Mouse (Mus musculus) liver, embryonic 15.5 days (tissue): Measurements from ENCODE around the gene Dennd1c. TPM values are rescaled to one million over a fixed set of nuclear protein-coding genes. Genes with fewer than 3 reads are reported as not detected.

ENCODE experiments used
- ATAC-seq: fragments of 200-750 bp; cut with Nextera tagmentation; 2 replicates; pipeline ENCODE4 v1.8.0; 2017; ENCODE audit warnings: moderate number of reproducible peaks, mild to moderate bottlenecking, moderate library complexity; ENCODE audit not compliant: insufficient read depth
- H3K27ac ChIP-seq: fragments of 300-500 bp; sonication (generic); replicated peaks from 2 replicates; pipeline ENCODE4 v1.5.1; 2015; ENCODE audit warnings: mild to moderate bottlenecking, inconsistent platforms
- H3K27me3 ChIP-seq: fragments of 300-500 bp; sonication (generic); 2 replicates; pipeline ENCODE4 v1.6.1; 2015; ENCODE audit warnings: mild to moderate bottlenecking, inconsistent platforms
- H3K36me3 ChIP-seq: fragments of 300-500 bp; sonication (generic); replicated peaks from 2 replicates; pipeline ENCODE4 v1.6.1; 2015; ENCODE audit warnings: moderate library complexity, mild to moderate bottlenecking, inconsistent platforms
- H3K4me1 ChIP-seq: fragments of 300-500 bp; sonication (generic); replicated peaks from 2 replicates; pipeline ENCODE4 v1.6.1; 2015; ENCODE audit warnings: inconsistent platforms
- H3K4me2 ChIP-seq: fragments of 300-500 bp; sonication (generic); 2 replicates; pipeline ENCODE4 v1.6.1; 2015; ENCODE audit warnings: moderate library complexity, mild to moderate bottlenecking, inconsistent platforms
- H3K4me3 ChIP-seq: fragments of 300-500 bp; sonication (generic); replicated peaks from 2 replicates; pipeline ENCODE4 v1.5.1; 2015; ENCODE audit warnings: mild to moderate bottlenecking, inconsistent platforms
- H3K9ac ChIP-seq: fragments of 300-500 bp; sonication (generic); 2 replicates; pipeline ENCODE4 v1.6.1; 2015; ENCODE audit warnings: moderate library complexity, mild to moderate bottlenecking, inconsistent platforms
- H3K9me3 ChIP-seq: fragments of 300-500 bp; sonication (generic); replicated peaks from 2 replicates; pipeline ENCODE4 v1.6.1; 2016; ENCODE audit warnings: inconsistent platforms
- WGBS: fragments of 180-500 bp; shearing (Covaris S2); methylation state at CpG from one replicate; pipeline ENCODE4 v1.1.7; 2015; ENCODE audit warnings: mixed read lengths; ENCODE audit not compliant: insufficient replicate concordance; 5-methylcytosine and 5-hydroxymethylcytosine counted together
- polyA plus RNA-seq: library from polyadenylated mRNA; unstranded; fragments of >200 nt; fragmentation: Nextera tagmentation; extraction: Ambion mirVana; gene quantifications from 2 replicates; pipeline ENCODE4 v1.2.1, GENCODE M21; 2015

The Dennd1c gene
- polyA plus RNA-seq, 1 experiment from 2014 or later: 2.6 TPM

- 50% methylated on average over 3 of the region's 3 CpGs for WGBS
- Histone ChIP-seq H3K27me3 (peaks cover 4% of the 10 kb centered on the region; the same call in 1 of the 2 replicates), H3K27ac (no peak overlapping the region), H3K9ac (no peak overlapping the region), H3K36me3 (no peaks in the 10 kb centered on the region), H3K4me2 (no peak overlapping the region), H3K9me3 (no peaks in the 10 kb centered on the region), H3K4me3 (no peak overlapping the region), H3K4me1 (peaks cover 10% of the 10 kb centered on the region)
- no peak for ATAC-seq
Observed at GRCm38 (mm10) chr17:57094222-57094621, 15.9 kb upstream of the Dennd1c start.

DNA sequence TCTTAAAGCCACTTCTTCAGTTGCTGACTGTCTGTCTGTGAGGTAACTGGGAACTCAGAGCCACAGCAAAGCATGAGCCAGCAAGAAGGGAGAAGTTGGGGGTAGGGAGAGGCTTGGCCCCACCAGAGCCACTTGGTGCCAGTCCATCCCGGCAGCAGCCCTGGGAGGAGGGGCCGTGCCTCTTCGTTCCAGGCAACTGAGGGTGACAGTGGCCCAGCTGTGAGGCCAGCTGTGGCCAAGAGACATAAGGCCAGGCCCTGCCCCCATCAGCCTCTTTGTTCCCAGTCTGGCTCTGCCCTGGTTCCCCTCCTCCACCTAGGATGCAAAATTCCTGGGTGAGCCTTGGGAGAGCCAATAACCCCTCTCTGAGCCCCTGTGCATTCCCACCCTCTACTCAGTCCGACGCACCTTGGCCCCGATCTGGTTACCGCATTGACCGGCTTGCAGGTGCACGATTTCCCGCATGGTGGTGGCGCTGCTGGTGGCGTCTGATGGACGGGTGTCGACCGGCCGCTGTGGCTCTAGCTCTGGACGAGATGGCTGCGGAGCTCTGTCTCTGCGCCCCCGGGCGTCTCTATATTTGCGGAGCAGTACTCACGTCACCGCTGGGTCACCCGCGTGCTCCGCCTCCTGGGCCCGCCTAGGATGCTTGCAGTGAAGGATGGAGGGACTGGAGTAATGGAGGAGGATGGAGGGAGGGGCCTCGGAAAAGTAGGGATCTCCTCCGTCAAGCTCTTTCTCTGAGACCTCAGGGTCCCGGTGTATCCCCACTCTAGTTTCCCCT, 8.9 kb upstream of the Dennd1c start, which contains the start of gene Tubb4a:
TSS of gene Tubb4a (minus strand) at position 734 of the 784 bp plus-strand sequence.
- ATAC-seq: no peak
- Histone ChIP-seq H3K9me3 (no peaks in the 10 kb centered on the region), H3K4me1 (peaks cover 5% of the 10 kb centered on the region; the same call in 1 of the 2 replicates), H3K27me3 (peaks cover 30% of the 10 kb centered on the region), H3K36me3 (no peaks in the 10 kb centered on the region), H3K4me2 (peak within 1 kb of the TSS; percentile 30; the same call in 1 of the 2 replicates), H3K4me3 (0 out of 2 replicates have a peak within 1 kb of the TSS, but pooled peaks have one; percentile 7), H3K9ac (no peak within 1 kb of the TSS), H3K27ac (no peak within 1 kb of the TSS)
- 5% methylated on average over 31 of the region's 31 CpGs for WGBS

DNA sequence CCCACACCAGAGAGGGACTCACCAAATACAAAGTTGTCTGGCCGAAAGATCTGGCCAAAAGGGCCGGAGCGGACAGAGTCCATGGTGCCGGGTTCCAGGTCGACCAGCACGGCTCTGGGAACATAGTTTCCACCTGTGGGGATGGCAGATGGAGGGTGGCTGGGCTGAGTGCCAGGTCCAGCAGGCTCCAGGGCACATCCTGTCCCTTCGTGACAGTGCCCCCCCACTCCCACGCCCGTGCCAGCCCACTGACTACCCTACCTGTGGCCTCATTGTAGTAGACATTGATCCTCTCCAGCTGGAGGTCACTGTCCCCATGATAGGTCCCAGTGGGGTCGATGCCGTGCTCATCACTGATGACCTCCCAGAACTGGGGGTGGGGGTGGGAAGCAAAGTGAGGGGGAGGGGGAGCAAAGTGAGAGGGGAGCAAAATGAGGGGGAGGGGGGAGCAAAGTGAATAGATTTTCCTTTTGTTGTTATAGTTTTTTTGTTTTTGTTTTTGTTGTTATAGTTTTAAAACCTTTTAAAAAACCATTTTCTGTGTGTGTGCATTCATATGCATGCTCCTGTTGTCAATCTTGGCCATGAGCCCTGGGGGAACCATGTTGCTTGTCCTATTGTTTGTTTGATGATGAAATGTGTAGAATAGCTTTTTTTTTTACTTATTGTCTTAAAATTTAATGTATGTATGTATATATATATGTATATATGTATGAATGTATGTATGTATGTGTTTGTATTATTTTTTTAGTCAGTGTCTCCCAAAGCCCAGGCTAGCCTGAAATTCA, 7.8 kb upstream of the Dennd1c start:
- Histone ChIP-seq H3K4me1 (peaks cover 5% of the 10 kb centered on the region; the same call in 1 of the 2 replicates), H3K27me3 (peaks cover 30% of the 10 kb centered on the region), H3K36me3 (no peaks in the 10 kb centered on the region), H3K4me2 (no peak overlapping the region), H3K9ac (no peak overlapping the region), H3K27ac (no peak overlapping the region), H3K9me3 (no peaks in the 10 kb centered on the region), H3K4me3 (no peak overlapping the region)
- no peak for ATAC-seq
- WGBS: 67% methylated on average over 11 of the region's 11 CpGs

DNA sequence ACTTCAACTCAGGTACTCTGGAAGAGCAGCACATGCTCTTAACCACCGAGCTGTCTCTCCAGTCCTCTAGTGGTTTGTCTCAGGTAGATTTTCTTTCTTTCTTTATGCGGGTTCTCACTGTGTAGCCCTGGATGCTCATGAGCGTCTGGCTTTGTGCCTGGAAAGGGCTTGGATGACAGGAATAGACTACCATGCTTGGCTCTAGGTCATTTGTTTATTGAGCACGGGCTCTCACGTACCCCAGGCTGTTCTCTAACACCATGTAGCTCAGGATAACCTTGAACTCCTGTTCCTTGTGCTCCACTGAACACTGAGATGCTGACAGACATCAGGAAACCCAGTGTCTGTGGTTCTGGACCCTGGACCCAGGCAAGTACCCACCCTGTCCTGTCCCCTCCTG, 4.2 kb upstream of the Dennd1c start:
- no peaks in the 10 kb centered on the region for H3K36me3 ChIP-seq
- peaks cover 13% of the 10 kb centered on the region for H3K27me3 ChIP-seq
- peaks cover 7% of the 10 kb centered on the region; the same call in 1 of the 2 replicates for H3K4me1 ChIP-seq
- H3K9ac ChIP-seq: no peak overlapping the region
- WGBS: 61% methylated on average over 5 of the region's 5 CpGs
- no peak for ATAC-seq
- H3K9me3 ChIP-seq: no peaks in the 10 kb centered on the region
- no peak overlapping the region for H3K27ac ChIP-seq
- no peak overlapping the region for H3K4me2 ChIP-seq
- H3K4me3 ChIP-seq: no peak overlapping the region

- no peak overlapping the region for H3K9ac ChIP-seq
- WGBS: 81% methylated on average over 31 of the region's 31 CpGs
- no peak overlapping the region for H3K27ac ChIP-seq
- H3K9me3 ChIP-seq: no peaks in the 10 kb centered on the region
- H3K36me3 ChIP-seq: no peaks in the 10 kb centered on the region
- no peak overlapping the region for H3K4me2 ChIP-seq
- H3K4me1 ChIP-seq: peaks cover 2% of the 10 kb centered on the region; the same call in 1 of the 2 replicates
- ATAC-seq: no peak
- peaks cover 4% of the 10 kb centered on the region; the same call in 1 of the 2 replicates for H3K27me3 ChIP-seq
- H3K4me3 ChIP-seq: no peak overlapping the region
Observed at GRCm38 (mm10) chr17:57081234-57081842, 3.0 kb upstream of the Dennd1c start.

- H3K36me3 ChIP-seq: no peaks in the 10 kb centered on the region
- 56% methylated on average over 3 of the region's 3 CpGs for WGBS
- H3K4me1 ChIP-seq: peaks cover 2% of the 10 kb centered on the region; the same call in 1 of the 2 replicates
- ATAC-seq: no peak
- H3K27ac ChIP-seq: no peak overlapping the region
- H3K27me3 ChIP-seq: no peaks in the 10 kb centered on the region; the same call in 1 of the 2 replicates
- no peak overlapping the region for H3K4me3 ChIP-seq
- no peak overlapping the region for H3K4me2 ChIP-seq
- H3K9ac ChIP-seq: no peak overlapping the region
- no peaks in the 10 kb centered on the region for H3K9me3 ChIP-seq
Observed at GRCm38 (mm10) chr17:57079919-57080318, 1.6 kb upstream of the Dennd1c start.

GRCm38 (mm10) chr17:57076916-57077315, 1.4 kb downstream of the Dennd1c start:
- no peak overlapping the region for H3K9ac ChIP-seq
- H3K4me1 ChIP-seq: peaks cover 2% of the 10 kb centered on the region; the same call in 1 of the 2 replicates
- no peak overlapping the region for H3K27ac ChIP-seq
- no peak for ATAC-seq
- 0 out of 2 replicates have a peak, but pooled peaks cover 5% of the 10 kb centered on the region for H3K27me3 ChIP-seq
- no peaks in the 10 kb centered on the region for H3K9me3 ChIP-seq
- H3K36me3 ChIP-seq: no peaks in the 10 kb centered on the region
- no peak overlapping the region for H3K4me2 ChIP-seq
- H3K4me3 ChIP-seq: no peak overlapping the region
- 42% methylated on average over 3 of the region's 3 CpGs for WGBS

- no peak for ATAC-seq
- Histone ChIP-seq H3K4me2 (no peak overlapping the region), H3K9me3 (no peaks in the 10 kb centered on the region), H3K27me3 (peaks cover 9% of the 10 kb centered on the region; the same call in 1 of the 2 replicates), H3K9ac (no peak overlapping the region), H3K27ac (no peak overlapping the region), H3K36me3 (no peaks in the 10 kb centered on the region), H3K4me3 (no peak overlapping the region), H3K4me1 (peaks cover 11% of the 10 kb centered on the region)
- 18% methylated on average over 11 of the region's 11 CpGs for WGBS
Observed at GRCm38 (mm10) chr17:57070699-57071098, 7.6 kb downstream of the Dennd1c start.

GRCm38 (mm10) chr17:57070272-57070671, 8.0 kb downstream of the Dennd1c start:
- Histone ChIP-seq H3K36me3 (no peaks in the 10 kb centered on the region), H3K27ac (no peak overlapping the region), H3K4me1 (peaks cover 11% of the 10 kb centered on the region), H3K4me2 (no peak overlapping the region), H3K4me3 (no peak overlapping the region), H3K27me3 (peaks cover 12% of the 10 kb centered on the region), H3K9me3 (no peaks in the 10 kb centered on the region), H3K9ac (no peak overlapping the region)
- ATAC-seq: no peak
- WGBS: 27% methylated on average over 9 of the region's 9 CpGs

GRCm38 (mm10) chr17:57066908-57067307, 11.4 kb downstream of the Dennd1c start:
- peaks cover 40% of the 10 kb centered on the region for H3K27me3 ChIP-seq
- no peak overlapping the region for H3K4me3 ChIP-seq
- peaks cover 19% of the 10 kb centered on the region for H3K4me1 ChIP-seq
- no peak for ATAC-seq
- no peaks in the 10 kb centered on the region for H3K9me3 ChIP-seq
- WGBS: 31% methylated on average over 5 of the region's 5 CpGs
- no peak overlapping the region for H3K27ac ChIP-seq
- H3K9ac ChIP-seq: no peak overlapping the region
- no peak overlapping the region for H3K4me2 ChIP-seq
- no peaks in the 10 kb centered on the region for H3K36me3 ChIP-seq
